Mouse (Mus musculus): Measurements from ENCODE around the gene Muc1.

DNA sequence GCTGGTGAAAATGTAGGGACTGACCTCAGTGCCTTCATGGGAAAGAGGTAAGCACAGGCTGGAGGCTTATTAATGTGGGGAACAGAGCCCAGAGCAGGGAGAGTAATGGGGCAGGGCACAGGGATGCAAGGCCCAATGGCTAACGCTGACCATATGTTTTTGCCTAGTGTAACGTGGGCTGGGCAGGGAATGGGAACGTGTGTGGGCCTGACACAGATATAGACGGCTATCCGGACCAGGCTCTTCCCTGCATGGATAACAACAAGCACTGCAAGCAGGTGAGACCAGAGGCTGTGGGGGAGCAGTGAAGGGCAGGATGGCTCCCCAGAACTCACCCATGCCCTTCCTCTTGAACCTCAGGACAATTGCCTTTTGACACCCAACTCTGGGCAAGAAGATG is 7.7 kb upstream of the Muc1 start:
- TF ChIP-seq POLR2A (IDR thresholded peaks at IDR 0.05; ENCODE audit: borderline replicate concordance, low read depth, low read length) (no peak), CTCF (IDR thresholded peaks at IDR 0.05; ENCODE audit: low read depth, low read length) (no peak)

All from bone marrow macrophage, adult 2 months (primary cell).